Mouse (Mus musculus) lung, embryonic 16.5 days (tissue): ENCODE measurements around the gene Aspdh. TPM values are rescaled to one million over a fixed set of nuclear protein-coding genes. Genes with fewer than 3 reads are reported as not detected.

ENCODE experiments used
- ATAC-seq: fragments of 200-750 bp; cut with Nextera tagmentation; 2 replicates; pipeline ENCODE4 v1.8.0; 2017; ENCODE audit warnings: low read depth, mild to moderate bottlenecking, moderate library complexity
- H3K27ac ChIP-seq: fragments of 300-500 bp; sonication (generic); 2 replicates; pipeline ENCODE4 v1.5.1; 2014; ENCODE audit warnings: mild to moderate bottlenecking, control low read depth, low read length
- H3K27me3 ChIP-seq: fragments of 300-500 bp; sonication (generic); 2 replicates; pipeline ENCODE4 v1.6.1; 2014; ENCODE audit warnings: low read depth, low read length, mixed read lengths; ENCODE audit not compliant: control insufficient read depth, insufficient read depth
- H3K36me3 ChIP-seq: fragments of 300-500 bp; sonication (generic); 2 replicates; pipeline ENCODE4 v1.6.1; 2014; ENCODE audit warnings: low read length; ENCODE audit not compliant: control insufficient read depth, insufficient read depth
- H3K4me1 ChIP-seq: fragments of 300-500 bp; sonication (generic); replicated peaks from 2 replicates; pipeline ENCODE4 v1.6.1; 2014; ENCODE audit warnings: low read length, mixed read lengths; ENCODE audit not compliant: control insufficient read depth, insufficient read depth
- H3K4me2 ChIP-seq: fragments of 300-500 bp; sonication (generic); 2 replicates; pipeline ENCODE4 v1.6.1; 2014; ENCODE audit warnings: low read depth, low read length, control low read depth
- H3K4me3 ChIP-seq: fragments of 300-500 bp; sonication (generic); 2 replicates; pipeline ENCODE4 v1.5.1; 2014; ENCODE audit warnings: mild to moderate bottlenecking, low read length, control low read depth
- H3K9ac ChIP-seq: fragments of 300-500 bp; sonication (generic); 2 replicates; pipeline ENCODE4 v1.6.1; 2014; ENCODE audit warnings: low read length, control low read depth
- H3K9me3 ChIP-seq: fragments of 300-500 bp; sonication (generic); 2 replicates; pipeline ENCODE4 v1.6.1; 2016; ENCODE audit warnings: low read length; ENCODE audit not compliant: control insufficient read depth
- WGBS: fragments of 180-500 bp; shearing (Covaris S2); extraction: QIAGEN DNeasy Blood & Tissue Kit; methylation state at CpG from one replicate; pipeline ENCODE4 v1.1.7; 2014; 5-methylcytosine and 5-hydroxymethylcytosine counted together
- polyA plus RNA-seq: library from polyadenylated mRNA; unstranded; fragments of >200 nt; fragmentation: Nextera tagmentation; extraction: Ambion mirVana; gene quantifications from 2 replicates; pipeline ENCODE4 v1.2.1, GENCODE M21; 2015

The Aspdh gene
- polyA plus RNA-seq, 1 experiment from 2014 or later = 0.62 TPM

DNA sequence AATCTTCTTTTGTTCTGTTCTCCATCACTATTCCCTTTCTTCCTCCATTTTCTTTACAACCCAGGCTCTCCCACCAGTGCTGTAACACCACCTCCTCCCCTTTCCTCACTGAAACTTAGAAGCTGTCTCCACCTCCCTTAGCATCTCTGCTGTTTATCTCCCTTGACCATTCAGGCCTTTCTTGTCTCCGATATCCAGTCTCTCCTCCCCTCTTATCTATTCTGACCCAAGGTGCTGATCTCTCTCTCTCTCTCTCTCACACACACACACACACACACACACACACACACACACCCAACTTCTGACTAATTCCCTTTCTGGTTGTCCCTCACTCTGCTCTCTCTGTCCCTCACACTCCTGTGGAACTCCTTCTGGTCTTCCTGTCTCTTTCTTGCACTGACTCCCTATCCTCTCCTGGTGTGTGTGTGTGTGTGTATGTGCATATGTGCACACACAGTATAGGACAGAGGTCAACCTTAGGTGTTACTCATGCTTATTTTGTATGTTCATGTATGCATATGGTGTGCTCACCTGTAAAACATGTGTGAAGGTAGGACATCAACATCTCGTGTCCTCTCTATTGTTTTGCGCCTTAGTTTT, 17.7 kb downstream of the Aspdh start:
- no peak overlapping the region for H3K9ac ChIP-seq
- H3K4me1 ChIP-seq = no peaks in the 10 kb centered on the region
- 54% methylated on average over 3 of the region's 3 CpGs for WGBS
- ATAC-seq = no peak
- peaks cover 13% of the 10 kb centered on the region; the same call in 1 of the 2 replicates for H3K27me3 ChIP-seq
- H3K36me3 ChIP-seq = no peaks in the 10 kb centered on the region
- no peak overlapping the region for H3K4me3 ChIP-seq
- no peaks in the 10 kb centered on the region for H3K9me3 ChIP-seq
- H3K27ac ChIP-seq = no peak overlapping the region
- no peak overlapping the region for H3K4me2 ChIP-seq

DNA sequence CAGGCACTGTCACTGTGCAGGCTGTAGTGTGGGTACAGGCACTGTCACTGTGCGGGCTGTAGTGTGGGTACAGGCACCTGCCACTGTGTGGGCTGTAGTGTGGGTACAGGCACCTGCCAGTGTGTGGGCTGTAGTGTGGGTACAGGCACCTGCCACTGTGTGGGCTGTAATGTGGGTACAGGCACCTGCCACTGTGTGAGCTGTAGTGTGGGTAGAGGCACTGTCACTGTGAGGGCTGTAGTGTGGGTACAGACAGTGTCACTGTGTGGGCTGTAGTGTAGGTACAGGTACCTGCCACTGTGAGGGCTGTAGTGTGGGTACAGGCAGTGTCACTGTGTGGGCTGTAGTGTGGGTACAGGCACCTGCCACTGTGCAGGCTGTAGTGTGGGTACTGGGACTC, 18.9 kb downstream of the Aspdh start:
- Histone ChIP-seq H3K27me3 (peaks cover 13% of the 10 kb centered on the region; the same call in 1 of the 2 replicates), H3K36me3 (peaks cover 1% of the 10 kb centered on the region; the same call in 1 of the 2 replicates), H3K9ac (no peak overlapping the region), H3K4me3 (no peak overlapping the region), H3K9me3 (no peaks in the 10 kb centered on the region), H3K27ac (no peak overlapping the region), H3K4me2 (no peak overlapping the region), H3K4me1 (no peaks in the 10 kb centered on the region)
- ATAC-seq = no peak
- WGBS = 94% methylated on average over 1 of the region's 1 CpGs

DNA sequence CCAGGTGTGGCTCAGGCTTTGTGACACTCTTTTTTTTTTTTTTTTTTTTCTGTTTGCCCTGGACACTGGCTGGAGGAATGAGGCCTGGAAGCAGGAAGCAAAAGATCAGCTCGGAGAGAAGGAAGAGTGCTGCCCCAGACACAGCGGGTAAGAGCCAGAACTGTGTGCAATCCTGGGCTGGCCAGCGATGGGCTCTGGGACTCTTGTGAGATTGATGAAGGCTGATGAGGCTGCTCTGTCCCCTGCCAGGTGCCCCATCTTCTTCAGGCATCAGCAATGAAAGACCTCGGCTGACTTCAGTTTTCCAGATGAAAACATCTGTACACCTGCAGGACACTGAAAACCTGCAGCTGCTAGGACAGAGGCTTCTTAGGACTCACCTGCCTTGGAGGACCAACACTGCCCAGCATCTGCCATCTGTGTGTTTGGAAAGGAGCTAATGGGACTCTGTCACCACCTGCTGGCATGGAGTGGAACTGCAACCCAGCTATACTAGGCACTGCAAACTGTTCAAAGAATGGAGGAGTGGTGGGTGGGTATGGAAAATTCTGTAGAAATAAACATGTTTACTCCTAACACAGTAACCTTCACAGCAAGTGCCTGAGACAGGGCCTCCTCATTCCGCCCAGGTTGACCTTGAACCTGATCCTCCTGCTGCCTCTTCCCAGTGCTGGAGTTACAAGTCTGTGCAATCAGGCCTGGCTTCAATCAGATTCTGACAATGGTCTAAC, 19.8 kb downstream of the Aspdh start:
- Histone ChIP-seq H3K36me3 (peaks cover 3% of the 10 kb centered on the region; the same call in 1 of the 2 replicates), H3K27me3 (peaks cover 8% of the 10 kb centered on the region; the same call in 1 of the 2 replicates), H3K9me3 (no peaks in the 10 kb centered on the region), H3K9ac (no peak overlapping the region), H3K4me2 (no peak overlapping the region), H3K27ac (no peak overlapping the region), H3K4me1 (no peaks in the 10 kb centered on the region), H3K4me3 (no peak overlapping the region)
- WGBS = 30% methylated on average over 5 of the region's 5 CpGs
- peak; percentile 60 for ATAC-seq

DNA sequence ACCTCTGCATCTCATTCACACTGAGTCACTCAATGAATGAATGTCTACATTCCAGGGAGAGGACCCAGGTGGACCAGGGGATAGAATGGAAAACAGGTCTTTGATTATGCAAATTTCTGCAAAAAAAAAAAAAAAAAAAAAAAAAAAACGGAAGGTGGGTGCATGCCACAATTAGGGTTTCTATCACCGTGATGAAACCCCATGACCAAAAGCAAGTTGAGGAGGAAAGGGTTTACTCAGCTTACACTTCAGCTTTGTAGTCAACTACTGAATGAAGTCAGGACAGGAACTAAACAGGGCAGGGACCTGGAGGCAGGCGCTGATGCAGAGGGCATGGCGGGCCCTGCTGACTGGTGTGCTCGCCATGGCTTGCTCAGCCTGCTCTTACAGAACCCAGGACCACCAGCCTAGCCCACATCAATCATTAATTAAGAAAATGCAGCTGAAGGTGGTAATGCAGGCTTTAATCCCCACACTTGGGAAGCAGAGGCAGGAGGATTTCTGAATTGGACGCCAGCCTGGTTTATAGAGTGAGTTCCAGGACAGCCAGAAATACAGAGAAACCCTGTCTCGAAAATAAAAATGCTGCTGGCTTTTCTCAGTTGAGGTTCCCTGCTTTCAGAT, 20.5 kb downstream of the Aspdh start:
- Histone ChIP-seq H3K9me3 (no peaks in the 10 kb centered on the region), H3K36me3 (peaks cover 3% of the 10 kb centered on the region; the same call in 1 of the 2 replicates), H3K27me3 (peaks cover 3% of the 10 kb centered on the region; the same call in 1 of the 2 replicates), H3K4me1 (no peaks in the 10 kb centered on the region), H3K4me3 (no peak overlapping the region), H3K9ac (no peak overlapping the region), H3K4me2 (no peak overlapping the region), H3K27ac (no peak overlapping the region)
- no peak for ATAC-seq
- 66% methylated on average over 6 of the region's 7 CpGs for WGBS

DNA sequence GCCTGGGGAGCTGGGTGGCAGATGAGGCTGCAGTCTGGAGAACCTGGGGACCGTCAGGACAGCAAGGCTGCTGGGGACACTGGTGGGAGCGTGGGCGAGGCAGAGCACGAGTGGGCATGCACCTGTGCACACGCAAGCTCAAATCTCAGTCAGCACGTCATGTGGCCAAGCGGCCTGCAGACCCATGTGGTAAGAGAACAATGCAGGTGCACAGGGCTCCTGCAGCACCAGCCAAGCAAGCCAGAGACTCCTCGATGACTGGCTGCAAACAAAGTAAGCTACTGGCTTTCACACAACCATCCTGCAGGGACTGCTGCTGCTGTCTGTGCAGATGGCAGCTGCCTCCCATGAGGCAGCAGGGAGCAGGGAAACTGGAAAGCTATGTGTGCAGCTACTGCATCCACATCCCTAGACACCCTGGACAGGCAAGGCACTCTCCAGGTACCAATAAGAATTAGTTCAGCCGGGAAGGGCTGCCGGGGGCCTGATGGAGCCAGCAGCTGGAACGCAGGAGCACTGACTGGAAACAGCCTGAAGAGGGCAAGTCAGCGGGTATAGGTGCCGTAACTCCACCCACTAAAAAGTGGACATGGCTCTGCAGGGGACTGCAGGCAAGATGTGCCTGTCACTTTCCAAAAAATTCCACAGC, 21.9 kb downstream of the Aspdh start:
- peaks cover 3% of the 10 kb centered on the region; the same call in 1 of the 2 replicates for H3K27me3 ChIP-seq
- no peaks in the 10 kb centered on the region for H3K4me1 ChIP-seq
- no peak for ATAC-seq
- H3K9ac ChIP-seq = no peak overlapping the region
- no peaks in the 10 kb centered on the region for H3K9me3 ChIP-seq
- 64% methylated on average over 13 of the region's 13 CpGs for WGBS
- no peak overlapping the region for H3K27ac ChIP-seq
- H3K4me3 ChIP-seq = no peak overlapping the region
- H3K4me2 ChIP-seq = no peak overlapping the region
- peaks cover 12% of the 10 kb centered on the region for H3K36me3 ChIP-seq

DNA sequence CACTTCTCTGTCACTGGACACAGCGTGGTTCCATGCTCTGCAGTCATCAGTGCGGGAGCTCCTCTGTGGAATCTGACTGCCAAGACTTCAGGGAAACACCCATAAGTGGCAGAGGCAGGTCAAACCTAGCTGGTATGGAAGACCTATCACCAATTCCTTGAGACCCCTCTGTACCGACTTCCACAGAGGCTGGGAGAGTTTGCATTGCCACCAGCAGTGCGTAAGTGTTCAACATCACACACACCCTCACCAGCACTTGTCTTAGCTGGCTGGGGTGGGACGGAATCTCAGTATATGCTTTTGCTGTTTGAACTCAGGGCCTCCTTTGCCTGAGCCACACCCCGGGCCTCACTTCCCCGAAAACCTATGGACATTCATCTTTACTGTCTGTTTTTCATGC, 22.7 kb downstream of the Aspdh start:
- H3K27me3 ChIP-seq = no peaks in the 10 kb centered on the region
- H3K9me3 ChIP-seq = no peaks in the 10 kb centered on the region
- no peak for ATAC-seq
- no peaks in the 10 kb centered on the region for H3K4me1 ChIP-seq
- 81% methylated on average over 7 of the region's 7 CpGs for WGBS
- H3K27ac ChIP-seq = no peak overlapping the region
- H3K36me3 ChIP-seq = peaks cover 20% of the 10 kb centered on the region
- no peak overlapping the region for H3K4me2 ChIP-seq
- H3K4me3 ChIP-seq = no peak overlapping the region
- no peak overlapping the region for H3K9ac ChIP-seq

DNA sequence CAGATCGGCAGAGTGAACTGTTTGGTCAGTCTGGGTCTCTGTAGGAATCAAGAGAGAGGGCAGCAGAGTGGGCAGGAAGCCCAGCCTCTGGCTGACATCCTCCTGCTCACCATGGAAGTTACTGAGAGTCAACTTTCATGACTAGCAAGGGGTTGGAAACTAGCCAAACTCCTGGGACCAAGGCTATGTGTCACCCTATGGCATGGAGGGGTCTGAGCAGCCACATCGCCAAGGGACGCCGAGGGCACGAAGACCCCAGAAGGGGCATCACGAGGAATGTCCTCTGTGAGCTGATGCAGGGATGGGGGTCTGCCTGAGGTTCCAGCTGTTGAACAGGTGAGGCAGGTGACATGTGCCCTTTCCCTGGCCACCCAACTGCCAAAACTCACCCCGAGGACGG, 23.4 kb downstream of the Aspdh start:
- no peak for ATAC-seq
- WGBS = 90% methylated on average over 8 of the region's 8 CpGs
- H3K9ac ChIP-seq = no peak overlapping the region

DNA sequence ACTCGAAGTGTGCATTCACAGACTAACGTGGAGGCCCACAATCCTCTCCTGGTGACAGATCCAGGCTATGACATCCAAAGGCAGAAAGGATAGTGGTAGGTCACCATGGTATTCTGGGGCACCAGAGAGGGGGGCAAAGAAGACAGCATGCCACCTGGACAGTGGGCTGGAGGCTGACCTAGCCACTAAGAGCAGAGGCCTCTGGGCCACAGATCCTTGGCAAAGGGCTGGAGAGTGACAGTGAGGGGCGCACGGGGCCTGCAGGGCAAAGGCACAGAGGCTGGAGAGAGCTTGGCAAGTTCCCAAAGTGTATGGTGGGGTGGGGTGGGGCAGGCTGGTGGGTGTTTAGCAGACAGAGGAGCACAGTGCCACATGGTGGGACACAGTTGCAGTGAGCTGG, 25.1 kb downstream of the Aspdh start:
- no peak for ATAC-seq
- no peak overlapping the region for H3K4me3 ChIP-seq
- peaks cover 8% of the 10 kb centered on the region for H3K4me1 ChIP-seq
- H3K27ac ChIP-seq = no peak overlapping the region
- no peaks in the 10 kb centered on the region for H3K9me3 ChIP-seq
- no peak overlapping the region for H3K4me2 ChIP-seq
- no peaks in the 10 kb centered on the region for H3K27me3 ChIP-seq
- no peak overlapping the region for H3K9ac ChIP-seq
- H3K36me3 ChIP-seq = peaks cover 23% of the 10 kb centered on the region
- WGBS = 80% methylated on average over 4 of the region's 4 CpGs

More for the DNA sequence above, 23.4 kb downstream of the Aspdh start:
- Histone ChIP-seq H3K4me1 (no peaks in the 10 kb centered on the region), H3K27ac (no peak overlapping the region), H3K9me3 (no peaks in the 10 kb centered on the region), H3K4me3 (no peak overlapping the region), H3K27me3 (no peaks in the 10 kb centered on the region), H3K4me2 (no peak overlapping the region), H3K36me3 (peaks cover 23% of the 10 kb centered on the region)

DNA sequence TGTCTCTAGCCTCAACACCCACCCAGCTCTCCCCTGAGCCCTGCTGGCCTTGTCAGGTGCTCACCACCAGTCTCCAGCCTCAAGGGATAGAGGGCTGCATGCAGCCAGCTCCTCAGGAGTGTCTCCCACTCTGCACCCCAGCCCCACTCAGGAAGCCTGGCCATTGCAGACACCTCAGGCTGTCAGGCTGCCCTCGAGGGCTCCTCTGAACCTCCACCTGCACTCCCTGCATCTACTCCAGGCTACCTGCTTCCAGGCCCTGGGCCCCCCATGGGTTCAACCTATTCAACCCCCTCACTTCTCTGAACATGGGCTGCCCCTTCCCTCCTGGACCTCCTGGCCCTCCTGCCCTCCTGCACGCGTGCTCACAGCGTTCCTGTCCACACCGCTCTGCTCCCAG, 26.2 kb downstream of the Aspdh start:
- Histone ChIP-seq H3K4me3 (no peak overlapping the region), H3K4me2 (no peak overlapping the region), H3K36me3 (peaks cover 23% of the 10 kb centered on the region), H3K27ac (no peak overlapping the region), H3K9me3 (no peaks in the 10 kb centered on the region), H3K9ac (no peak overlapping the region), H3K4me1 (peaks cover 13% of the 10 kb centered on the region), H3K27me3 (no peaks in the 10 kb centered on the region)
- 95% methylated on average over 5 of the region's 5 CpGs for WGBS
- no peak for ATAC-seq
